Mouse (Mus musculus) heart, adult 2 months (tissue): ENCODE results near the gene Zbtb5.

Experiments used
- CTCF ChIP-seq: fragments of 200-600 bp; IDR thresholded peaks from 2 replicates; pipeline ENCODE4 v1.8.1; 2022; ENCODE audit warnings: antibody characterized with exemption, mild to moderate bottlenecking, moderate library complexity
- EP300 ChIP-seq: fragments of 200-500 bp; IDR thresholded peaks from 2 replicates; pipeline ENCODE4 v1.6.1; 2011; ENCODE audit warnings: low read depth, low read length, control low read depth; ENCODE audit not compliant: insufficient read depth
- POLR2A ChIP-seq: fragments of 200-500 bp; IDR thresholded peaks from 2 replicates; pipeline ENCODE4 v1.6.1; 2011; ENCODE audit warnings: mild to moderate bottlenecking, low read depth, low read length, control low read depth; ENCODE audit not compliant: insufficient read depth

GRCm38 (mm10) chr4:45047956-45048355, 35.7 kb upstream of the Zbtb5 start:
- TF ChIP-seq CTCF = no peak
- TF ChIP-seq EP300 = no peak
- TF ChIP-seq POLR2A = no peak
